Mouse (Mus musculus): ENCODE measurements at regions not wholly inside any gene's neighbourhood (a gene's known extent, or its start where the extent isn't known, plus 50 kb on each side); places are given as distances from the start of the nearest gene placed in this dataset.

DNA sequence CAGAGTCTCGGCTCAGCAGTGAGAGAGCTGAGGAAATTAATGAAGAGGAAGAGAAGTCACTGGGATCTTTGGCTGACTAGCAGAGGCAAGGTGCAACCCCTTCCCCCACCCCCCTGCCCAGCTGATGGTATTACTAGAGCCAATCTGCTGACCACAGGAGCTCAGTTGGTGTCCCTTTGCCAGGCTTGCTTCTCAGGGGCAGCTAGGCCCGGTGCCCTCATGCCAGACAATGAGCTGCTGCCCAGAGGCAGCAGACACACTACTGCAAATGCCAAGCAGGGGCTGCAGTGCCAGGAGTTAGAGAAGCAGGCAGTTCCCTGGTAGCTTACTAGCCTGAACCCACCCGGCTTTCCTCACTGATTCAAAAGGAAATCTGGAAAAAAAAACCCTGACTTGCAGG lies 59.1 kb upstream of the St8sia2 start:
- WGBS, result 63% methylated on average over 3 of the region's 3 CpGs
- ATAC-seq (ENCODE audit: low FRiP score, low TSS enrichment) (no peak), DNase-seq (no peak)
- no peaks in the 10 kb centered on the region; the same call in 1 of the 2 replicates for H3K9me3 ChIP-seq (ENCODE audit: control insufficient read depth, low read length)
- no peaks in the 10 kb centered on the region for H3K36me3 ChIP-seq (ENCODE audit: control insufficient read depth, insufficient read depth, low read length)
- no peak overlapping the region for H3K27ac ChIP-seq (replicated peaks; ENCODE audit: low read depth, low read length)
- H3K27me3 ChIP-seq (ENCODE audit: control insufficient read depth, insufficient read depth, low read length), result no peaks in the 10 kb centered on the region
- no peak overlapping the region for H3K9ac ChIP-seq (replicated peaks; ENCODE audit: low read length)
- H3K4me3 ChIP-seq (replicated peaks; ENCODE audit: low read depth, low read length), result no peak overlapping the region
- no peaks in the 10 kb centered on the region for H3K4me1 ChIP-seq (ENCODE audit: control insufficient read depth, insufficient read depth, low read length)
- H3K4me2 ChIP-seq (ENCODE audit: low read length), result no peak overlapping the region

DNA sequence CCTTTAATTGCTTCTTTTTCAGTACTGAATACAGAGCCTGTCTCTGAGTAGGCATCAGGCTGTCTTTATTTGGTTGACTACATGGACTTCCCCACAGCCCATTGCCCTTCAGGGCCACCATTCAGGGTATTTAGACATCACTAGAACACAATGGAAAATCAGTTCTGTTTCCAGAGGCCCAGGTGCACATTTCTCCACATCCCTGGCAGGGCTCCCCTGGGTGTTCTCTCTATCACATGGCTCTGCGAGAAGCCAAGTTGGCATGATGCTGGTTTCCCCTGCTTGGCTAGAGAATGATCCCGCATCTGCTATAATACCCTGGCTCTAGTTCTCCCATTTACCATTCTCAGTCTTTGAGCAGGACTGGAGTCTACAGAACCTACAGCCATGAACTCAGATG lies 57.3 kb upstream of the St8sia2 start:
- Histone ChIP-seq H3K9me3 (ENCODE audit: control insufficient read depth, low read length) (no peaks in the 10 kb centered on the region; the same call in 1 of the 2 replicates), H3K36me3 (ENCODE audit: control insufficient read depth, insufficient read depth, low read length) (no peaks in the 10 kb centered on the region), H3K27me3 (ENCODE audit: control insufficient read depth, insufficient read depth, low read length) (no peaks in the 10 kb centered on the region), H3K4me3 (replicated peaks; ENCODE audit: low read depth, low read length) (no peak overlapping the region), H3K9ac (replicated peaks; ENCODE audit: low read length) (no peak overlapping the region), H3K4me1 (ENCODE audit: control insufficient read depth, insufficient read depth, low read length) (no peaks in the 10 kb centered on the region), H3K27ac (replicated peaks; ENCODE audit: low read depth, low read length) (no peak overlapping the region), H3K4me2 (ENCODE audit: low read length) (no peak overlapping the region)
- WGBS, result 82% methylated on average over 2 of the region's 2 CpGs
- no peak for ATAC-seq (ENCODE audit: low FRiP score, low TSS enrichment)
- DNase-seq, result no peak

DNA sequence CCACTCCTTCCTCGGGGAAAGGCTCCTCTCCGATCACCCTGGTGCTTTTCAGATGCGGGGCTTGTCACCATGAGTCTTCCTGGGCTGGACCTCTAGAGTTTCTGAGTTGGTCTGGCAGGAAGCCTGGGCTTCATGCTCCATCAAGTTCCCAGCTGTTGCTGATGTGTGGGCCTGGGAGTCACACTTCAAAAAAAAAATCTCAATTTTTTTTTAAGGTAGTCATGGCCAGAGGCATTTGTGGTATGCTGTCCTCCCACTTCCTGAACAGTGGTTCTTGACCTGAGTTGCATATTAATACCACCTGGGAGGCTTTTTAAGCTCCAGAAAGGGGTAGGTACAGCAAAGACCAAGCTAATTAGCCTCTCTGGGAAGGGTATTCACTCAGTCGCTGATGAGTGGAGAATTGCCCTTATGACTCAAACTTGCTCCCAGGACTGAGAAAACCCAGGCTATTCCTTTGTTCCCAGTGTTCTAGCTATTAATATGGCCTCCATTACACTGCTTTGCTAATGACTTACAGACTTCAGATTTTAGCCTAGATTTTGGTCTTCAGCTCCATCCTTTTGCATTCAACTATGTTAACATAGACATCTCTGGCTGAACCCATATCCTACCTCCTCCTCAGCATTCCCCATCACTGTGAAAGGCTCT lies 52.1 kb upstream of the St8sia2 start:
- Histone ChIP-seq H3K4me1 (ENCODE audit: control insufficient read depth, insufficient read depth, low read length) (no peaks in the 10 kb centered on the region), H3K4me3 (replicated peaks; ENCODE audit: low read depth, low read length) (no peak overlapping the region), H3K27me3 (ENCODE audit: control insufficient read depth, insufficient read depth, low read length) (no peaks in the 10 kb centered on the region), H3K9me3 (ENCODE audit: control insufficient read depth, low read length) (no peaks in the 10 kb centered on the region), H3K27ac (replicated peaks; ENCODE audit: low read depth, low read length) (no peak overlapping the region), H3K36me3 (ENCODE audit: control insufficient read depth, insufficient read depth, low read length) (no peaks in the 10 kb centered on the region), H3K4me2 (ENCODE audit: low read length) (no peak overlapping the region), H3K9ac (replicated peaks; ENCODE audit: low read length) (no peak overlapping the region)
- 50% methylated on average over 4 of the region's 4 CpGs for WGBS
- no peak for ATAC-seq (ENCODE audit: low FRiP score, low TSS enrichment)
- no peak for DNase-seq
